In the genomic region with DNA sequence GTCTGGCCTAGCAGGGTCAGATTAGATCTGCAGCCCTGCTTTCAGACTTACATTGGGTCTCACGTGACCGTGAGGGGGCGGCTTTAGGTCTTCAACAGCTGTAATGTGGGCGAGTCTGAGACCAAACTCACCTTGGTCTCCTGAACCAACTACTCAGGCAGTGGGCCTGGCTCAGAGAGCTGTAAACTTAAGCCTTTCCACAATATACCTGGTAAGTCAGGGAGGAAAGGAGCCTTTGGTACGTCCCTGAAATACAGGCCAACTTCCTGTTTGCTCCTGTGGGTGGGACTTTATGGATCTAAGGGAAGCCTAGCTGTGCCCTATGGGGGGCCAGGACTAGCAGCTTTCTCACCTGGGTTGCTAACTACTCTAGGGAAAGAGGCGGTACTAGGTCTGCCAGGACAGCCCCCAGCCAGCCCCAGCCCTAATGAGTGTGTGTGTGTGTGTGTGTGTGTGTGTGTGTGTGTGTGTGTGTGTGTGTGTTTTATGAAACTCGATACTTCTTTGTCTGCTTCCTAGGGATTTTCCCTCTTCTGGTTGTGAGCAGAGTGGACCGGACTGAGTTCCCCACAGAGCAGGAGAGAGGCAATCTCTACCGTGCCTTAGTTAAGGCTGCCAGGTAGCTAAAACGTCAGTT, we compare ENCODE assay signal across 8 mouse cellular contexts. TPM values are rescaled to one million over a fixed set of nuclear protein-coding genes. Genes with fewer than 3 reads are reported as not detected.
A peak's percentile ranks its signal among the peaks of the same experiment; 100 is the strongest.
DNase-seq lines count a peak whose midpoint lies in the region; ATAC-seq lines count a peak whose summit lies in the region.

A gene (plus strand): TSS at position 80 of the 637 bp plus-strand sequence.

- H3K4me2 ChIP-seq in hindbrain, embryonic 16.5 days (ENCODE audit: low read length): peak within 1 kb of the TSS; percentile 78
- peak within 1 kb of the TSS; percentile 83 for H3K4me2 ChIP-seq in limb, embryonic 12.5 days

- peaks cover 15% of the 10 kb centered on the region for H3K36me3 ChIP-seq in hindbrain, embryonic 16.5 days (ENCODE audit: control insufficient read depth, insufficient read depth, low read length)
- H3K36me3 ChIP-seq in limb, embryonic 12.5 days: peaks cover 27% of the 10 kb centered on the region

- no peaks in the 10 kb centered on the region for H3K27me3 ChIP-seq in hindbrain, embryonic 16.5 days (replicated peaks; ENCODE audit: control insufficient read depth, insufficient read depth, low read length)
- no peaks in the 10 kb centered on the region for H3K27me3 ChIP-seq in limb, embryonic 12.5 days

- no peak for ATAC-seq in hindbrain, embryonic 16.5 days
- ATAC-seq in limb, embryonic 12.5 days (ENCODE audit: insufficient number of reproducible peaks, insufficient read depth, low FRiP score, low TSS enrichment, low read depth): no peak

- DNase-seq in cerebellum, adult 9-11 months: peak; percentile 59
- DNase-seq in cerebellum, postnatal 14 days: no peak
- DNase-seq in adrenal gland, adult 2 months: peak; percentile 23
- DNase-seq in gastrocnemius, adult 18-20 months (ENCODE audit: low spot score): no peak
- DNase-seq in naive thymus-derived CD4-positive, alpha-beta T cell, adult 2 months (ENCODE audit: low read depth): peak; percentile 56
- DNase-seq in natural killer cell, adult 2 months (ENCODE audit: low spot score in 2 of 2): no peak

- peak within 1 kb of the TSS; percentile 37 for H3K9ac ChIP-seq in hindbrain, embryonic 16.5 days (ENCODE audit: low read depth, low read length)
- peak within 1 kb of the TSS; percentile 93 for H3K9ac ChIP-seq in limb, embryonic 12.5 days (replicated peaks)

- peaks cover 41% of the 10 kb centered on the region for H3K4me1 ChIP-seq in hindbrain, embryonic 16.5 days (ENCODE audit: control insufficient read depth, insufficient read depth, low read depth, low read length)
- peaks cover 53% of the 10 kb centered on the region for H3K4me1 ChIP-seq in limb, embryonic 12.5 days (replicated peaks)

- H3K4me3 ChIP-seq in hindbrain, embryonic 16.5 days (ENCODE audit: low read length): peak within 1 kb of the TSS; percentile 37
- peak within 1 kb of the TSS; percentile 75 for H3K4me3 ChIP-seq in limb, embryonic 12.5 days (replicated peaks)

- H3K9me3 ChIP-seq in hindbrain, embryonic 16.5 days (ENCODE audit: control insufficient read depth, low read length): no peaks in the 10 kb centered on the region
- H3K9me3 ChIP-seq in limb, embryonic 12.5 days: no peaks in the 10 kb centered on the region

- whole genome bisulfite sequencing in hindbrain, embryonic 16.5 days: 18% methylated on average over 10 of the region's 10 CpGs
- WGBS in limb, embryonic 12.5 days: 2% methylated on average over 10 of the region's 10 CpGs

- no peak within 1 kb of the TSS for H3K27ac ChIP-seq in hindbrain, embryonic 16.5 days (ENCODE audit: low read depth, low read length)
- H3K27ac ChIP-seq in limb, embryonic 12.5 days: peak within 1 kb of the TSS; percentile 98

RNA-seq across cellular contexts. Expression of the gene that starts here (rescaled TPM):
- total RNA-seq in adrenal gland, adult 2 months (2021): 100 to 1,000 TPM in 1 of 2 experiments, 10 to 100 TPM in 1; 52.8 to 111 TPM
- polyA plus RNA-seq in adrenal gland, adult 2 months (2012; rRNA removed): 313 and 342 TPM in 2 replicates
- 10 to 100 TPM; 17.5 to 25.8 TPM for total RNA-seq in gastrocnemius, adult 18-20 months (2021)
- 14.8 and 18.7 TPM in 2 replicates for polyA plus RNA-seq in hindbrain, embryonic 16.5 days (2015; fragmentation: Nextera tagmentation; extraction: Ambion mirVana)
- polyA plus RNA-seq in limb, embryonic 12.5 days (2016; fragmentation: Nextera tagmentation; extraction: Ambion mirVana): 105 TPM in 2 replicates

Comparison
In these comparisons a context has a peak if more than half of its experiments do, and no peak if none do; other contexts are left out.
1. DNase-seq: peak in cerebellum, adult 9-11 months (single experiment), adrenal gland, adult 2 months (single experiment) and naive thymus-derived CD4-positive, alpha-beta T cell, adult 2 months (single experiment); none in cerebellum, postnatal 14 days (0 of 2), gastrocnemius, adult 18-20 months (single experiment) and natural killer cell, adult 2 months (0 of 2).